Mouse (Mus musculus): ENCODE data around the gene Map2.

- TF ChIP-seq CTCF (IDR thresholded peaks at IDR 0.05; ENCODE audit: low read depth) = no peak
- TF ChIP-seq EP300 (IDR thresholded peaks at IDR 0.05; ENCODE audit: low read depth) = no peak
Observed at GRCm38 (mm10) chr1:66211074-66211791, 36.2 kb downstream of the Map2 start.
